Mouse (Mus musculus) heart, adult 2 months (tissue): ENCODE data around the gene Farp2.

ENCODE experiments used
- CTCF ChIP-seq: fragments of 200-600 bp; IDR thresholded peaks from 2 replicates; pipeline ENCODE4 v1.8.1; 2022; ENCODE audit warnings: antibody characterized with exemption, mild to moderate bottlenecking, moderate library complexity
- EP300 ChIP-seq: fragments of 200-500 bp; IDR thresholded peaks from 2 replicates; pipeline ENCODE4 v1.6.1; 2011; ENCODE audit warnings: low read depth, low read length, control low read depth; ENCODE audit not compliant: insufficient read depth
- POLR2A ChIP-seq: fragments of 200-500 bp; IDR thresholded peaks from 2 replicates; pipeline ENCODE4 v1.6.1; 2011; ENCODE audit warnings: mild to moderate bottlenecking, low read depth, low read length, control low read depth; ENCODE audit not compliant: insufficient read depth

DNA sequence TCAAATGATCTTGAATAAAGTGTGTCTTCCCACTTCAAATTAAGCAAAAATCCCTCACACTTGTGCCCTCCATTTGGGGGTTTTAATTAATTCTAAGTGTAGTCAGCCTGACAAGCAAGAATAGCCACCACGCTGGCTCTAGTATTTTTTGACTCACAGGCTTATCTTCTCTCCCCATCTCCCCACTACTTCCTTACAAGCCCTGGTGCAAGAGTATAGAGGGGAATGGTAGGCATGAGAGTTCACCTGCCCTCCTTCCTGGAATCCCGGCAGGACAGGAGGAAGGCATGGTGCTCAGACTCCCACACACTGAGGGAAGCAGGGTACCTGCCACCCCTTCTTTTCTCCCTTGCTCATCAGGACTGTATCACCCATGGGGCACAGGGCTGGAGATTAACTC, 142.4 kb downstream of the Farp2 start:
- TF ChIP-seq CTCF (no peak), POLR2A (no peak), EP300 (no peak)
